Mouse (Mus musculus): ENCODE measurements around the gene Cpd. TPM values are rescaled to one million over a fixed set of nuclear protein-coding genes. Genes with fewer than 3 reads are reported as not detected.

Gene Cpd
- polyA plus RNA-seq, 1 experiment from 2014 or later = 12.7 TPM

DNA sequence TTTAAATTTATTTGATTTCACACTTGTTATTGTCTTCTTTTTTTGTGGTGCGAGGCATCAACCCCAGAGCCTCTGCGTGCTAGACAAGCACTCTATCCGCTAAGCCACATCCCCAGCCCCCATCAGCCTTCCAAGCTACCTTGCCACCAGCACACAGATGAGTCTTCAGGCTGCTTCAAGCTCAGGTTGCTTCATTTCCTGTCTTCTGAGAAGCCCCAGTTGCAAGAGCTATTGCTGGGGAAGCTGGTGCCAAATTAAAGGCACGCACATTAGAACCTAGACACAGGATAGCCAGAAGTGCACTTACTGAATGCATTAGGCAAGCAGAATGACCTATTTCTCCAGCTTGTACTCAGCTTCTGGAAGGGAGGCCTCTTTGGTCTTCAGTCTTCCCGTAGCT lies 33.0 kb upstream of the Cpd start:
- H3K4me2 ChIP-seq (replicated peaks) = no peak overlapping the region
- H3K9ac ChIP-seq = no peak overlapping the region
- no peak overlapping the region for H3K27ac ChIP-seq
- no peaks in the 10 kb centered on the region for H3K36me3 ChIP-seq (replicated peaks; ENCODE audit: control insufficient read depth, insufficient read depth)
- H3K4me3 ChIP-seq (replicated peaks; ENCODE audit: low read length) = no peak overlapping the region
- ATAC-seq (ENCODE audit: low FRiP score) (no peak), DNase-seq (ENCODE audit: low spot score) (no peak)
- H3K9me3 ChIP-seq (ENCODE audit: control insufficient read depth, low read length) = no peaks in the 10 kb centered on the region
- H3K4me1 ChIP-seq (replicated peaks; ENCODE audit: control insufficient read depth, insufficient read depth, low read length) = no peaks in the 10 kb centered on the region
- 84% methylated on average over 5 of the region's 5 CpGs for WGBS
- no peaks in the 10 kb centered on the region for H3K27me3 ChIP-seq (ENCODE audit: control insufficient read depth, insufficient read depth, low read length)

DNA sequence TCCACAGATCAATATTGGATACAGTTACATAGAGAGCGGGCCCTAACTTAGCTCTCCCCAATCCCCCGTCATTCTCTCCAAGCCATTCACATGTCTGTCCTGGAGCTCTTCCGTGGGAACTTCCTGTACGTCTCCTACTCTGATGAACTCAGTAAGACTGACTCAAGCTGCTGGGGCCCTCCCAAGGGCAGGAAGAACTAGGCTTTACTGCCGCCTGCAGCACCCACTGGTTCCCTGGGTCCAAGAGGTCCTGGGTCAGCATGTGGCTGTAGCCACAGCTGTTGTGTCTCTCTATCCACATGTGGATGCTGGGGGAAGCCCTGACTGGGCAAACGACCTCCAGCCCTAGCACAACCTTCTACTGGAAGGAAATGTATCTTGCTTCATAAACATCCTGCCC lies 27.9 kb upstream of the Cpd start:
- 79% methylated on average over 6 of the region's 6 CpGs for WGBS
- Histone ChIP-seq H3K9me3 (ENCODE audit: control insufficient read depth, low read length) (no peaks in the 10 kb centered on the region), H3K36me3 (replicated peaks; ENCODE audit: control insufficient read depth, insufficient read depth) (no peaks in the 10 kb centered on the region), H3K4me2 (replicated peaks) (no peak overlapping the region), H3K4me1 (replicated peaks; ENCODE audit: control insufficient read depth, insufficient read depth, low read length) (no peaks in the 10 kb centered on the region), H3K9ac (no peak overlapping the region), H3K27ac (no peak overlapping the region), H3K4me3 (replicated peaks; ENCODE audit: low read length) (no peak overlapping the region), H3K27me3 (ENCODE audit: control insufficient read depth, insufficient read depth, low read length) (no peaks in the 10 kb centered on the region)
- ATAC-seq (ENCODE audit: low FRiP score) (no peak), DNase-seq (ENCODE audit: low spot score) (no peak)

DNA sequence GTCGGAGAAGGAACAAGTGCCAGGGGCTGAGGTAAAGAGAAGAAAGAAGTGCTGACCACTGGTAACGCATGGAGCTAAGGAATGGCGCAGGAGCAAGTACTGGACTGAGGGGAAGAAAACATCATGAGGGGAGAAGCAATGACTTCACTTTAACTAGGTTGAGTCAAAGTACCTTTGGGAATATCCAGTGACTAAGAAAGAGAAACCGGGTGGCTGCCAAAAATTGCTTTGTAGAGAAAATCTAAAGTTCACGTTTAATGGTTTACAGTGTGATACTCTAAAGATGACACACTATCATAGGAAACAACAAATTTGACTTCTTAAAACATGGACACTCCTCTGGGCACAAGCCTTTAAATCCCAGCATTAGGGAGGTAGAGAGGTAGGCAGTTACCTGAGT lies 27.0 kb upstream of the Cpd start:
- H3K27me3 ChIP-seq (ENCODE audit: control insufficient read depth, insufficient read depth, low read length) = no peaks in the 10 kb centered on the region
- no peaks in the 10 kb centered on the region for H3K9me3 ChIP-seq (ENCODE audit: control insufficient read depth, low read length)
- no peak overlapping the region for H3K27ac ChIP-seq
- DNase-seq (ENCODE audit: low spot score) (no peak), ATAC-seq (ENCODE audit: low FRiP score) (no peak)
- H3K9ac ChIP-seq = no peak overlapping the region
- 93% methylated on average over 5 of the region's 5 CpGs for WGBS
- no peak overlapping the region for H3K4me2 ChIP-seq (replicated peaks)
- no peaks in the 10 kb centered on the region for H3K4me1 ChIP-seq (replicated peaks; ENCODE audit: control insufficient read depth, insufficient read depth, low read length)
- H3K4me3 ChIP-seq (replicated peaks; ENCODE audit: low read length) = no peak overlapping the region
- H3K36me3 ChIP-seq (replicated peaks; ENCODE audit: control insufficient read depth, insufficient read depth) = no peaks in the 10 kb centered on the region

DNA sequence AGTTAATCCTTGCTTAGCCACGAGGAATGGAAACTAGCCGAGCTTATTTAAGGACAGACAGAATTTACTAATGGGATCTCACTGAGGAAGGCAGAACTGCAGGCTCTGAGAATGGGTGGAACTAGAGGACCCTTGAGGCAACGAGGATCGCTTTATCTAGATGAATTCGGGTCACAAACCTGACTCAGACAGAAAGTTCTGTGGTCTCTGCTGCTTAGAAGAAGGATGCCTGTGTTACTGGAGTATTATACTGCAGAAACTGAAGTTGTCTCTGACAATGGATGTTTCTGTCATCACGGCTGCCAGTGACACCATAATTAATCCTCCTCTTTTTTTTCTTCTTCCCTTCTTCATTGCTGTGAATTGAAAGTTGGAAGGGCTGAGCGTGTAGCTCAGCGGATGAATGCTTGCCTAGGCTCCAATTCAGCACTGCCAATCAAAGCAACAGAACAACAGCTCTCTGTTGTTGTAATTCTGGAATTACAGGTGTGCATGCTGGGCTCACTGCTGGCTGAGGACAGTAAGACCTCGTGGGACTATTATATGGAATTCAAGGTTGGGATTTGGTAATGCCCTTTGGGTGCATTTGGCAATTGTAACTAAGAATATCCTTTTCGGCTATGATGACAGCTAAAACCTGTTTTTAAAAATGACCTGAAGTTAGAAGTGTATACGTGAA lies 25.9 kb upstream of the Cpd start:
- ATAC-seq (ENCODE audit: low FRiP score) (no peak), DNase-seq (ENCODE audit: low spot score) (no peak)
- no peak overlapping the region for H3K4me3 ChIP-seq (replicated peaks; ENCODE audit: low read length)
- H3K9me3 ChIP-seq (ENCODE audit: control insufficient read depth, low read length) = no peaks in the 10 kb centered on the region
- no peaks in the 10 kb centered on the region for H3K27me3 ChIP-seq (ENCODE audit: control insufficient read depth, insufficient read depth, low read length)
- no peak overlapping the region for H3K27ac ChIP-seq
- no peak overlapping the region for H3K4me2 ChIP-seq (replicated peaks)
- H3K9ac ChIP-seq = no peak overlapping the region
- 62% methylated on average over 11 of the region's 11 CpGs for WGBS
- no peaks in the 10 kb centered on the region for H3K4me1 ChIP-seq (replicated peaks; ENCODE audit: control insufficient read depth, insufficient read depth, low read length)
- H3K36me3 ChIP-seq (replicated peaks; ENCODE audit: control insufficient read depth, insufficient read depth) = no peaks in the 10 kb centered on the region

DNA sequence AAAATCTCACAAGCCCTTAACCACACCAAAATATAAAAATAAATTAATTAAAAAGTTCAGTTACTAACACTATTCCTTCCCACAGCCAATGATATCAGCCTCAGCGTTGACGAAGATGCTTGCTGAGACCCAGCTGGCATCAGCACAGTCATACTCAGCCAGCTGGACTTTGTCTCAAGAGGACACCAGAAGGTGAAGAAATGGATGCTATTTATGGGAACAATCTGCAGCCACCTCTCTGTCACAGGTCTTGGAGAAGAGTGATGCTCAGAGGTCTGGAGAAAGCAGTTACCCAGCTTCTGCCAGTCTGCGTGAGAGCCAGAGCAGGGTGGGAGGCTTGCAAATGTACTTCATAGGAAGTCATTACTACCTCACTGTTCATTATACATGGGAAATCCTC lies 14.4 kb upstream of the Cpd start:
- WGBS = 94% methylated on average over 3 of the region's 3 CpGs
- ATAC-seq (ENCODE audit: low FRiP score) = no peak
- Histone ChIP-seq H3K27ac (no peak overlapping the region), H3K4me2 (replicated peaks) (no peak overlapping the region), H3K36me3 (replicated peaks; ENCODE audit: control insufficient read depth, insufficient read depth) (no peaks in the 10 kb centered on the region), H3K9ac (no peak overlapping the region), H3K27me3 (ENCODE audit: control insufficient read depth, insufficient read depth, low read length) (no peaks in the 10 kb centered on the region), H3K4me3 (replicated peaks; ENCODE audit: low read length) (no peak overlapping the region), H3K9me3 (ENCODE audit: control insufficient read depth, low read length) (no peaks in the 10 kb centered on the region), H3K4me1 (replicated peaks; ENCODE audit: control insufficient read depth, insufficient read depth, low read length) (no peaks in the 10 kb centered on the region)
- DNase-seq (ENCODE audit: low spot score) = no peak

DNA sequence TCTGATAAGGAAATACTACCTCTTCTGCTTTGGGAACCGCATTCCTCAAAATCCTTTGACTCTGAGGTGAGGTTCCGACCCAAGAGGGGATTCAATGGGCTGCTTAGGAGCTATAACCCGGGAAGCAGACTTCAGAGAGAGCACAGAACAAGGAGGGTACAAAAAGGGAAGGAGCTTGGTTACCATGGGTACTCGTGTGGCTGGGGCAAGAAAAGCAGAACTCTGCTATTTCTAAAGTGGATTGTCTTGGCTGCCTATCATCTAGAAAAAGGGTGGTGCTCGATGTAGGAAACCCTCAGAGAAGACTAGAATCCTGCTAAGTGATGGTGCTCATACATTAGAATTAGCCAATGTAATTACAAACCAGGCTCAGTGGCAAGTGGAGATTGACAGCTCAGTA lies 12.4 kb upstream of the Cpd start:
- 61% methylated on average over 5 of the region's 5 CpGs for WGBS
- H3K36me3 ChIP-seq (replicated peaks; ENCODE audit: control insufficient read depth, insufficient read depth) = no peaks in the 10 kb centered on the region
- DNase-seq (ENCODE audit: low spot score) (no peak), ATAC-seq (ENCODE audit: low FRiP score) (no peak)
- no peaks in the 10 kb centered on the region for H3K27me3 ChIP-seq (ENCODE audit: control insufficient read depth, insufficient read depth, low read length)
- H3K27ac ChIP-seq = no peak overlapping the region
- no peak overlapping the region for H3K4me2 ChIP-seq (replicated peaks)
- H3K4me3 ChIP-seq (replicated peaks; ENCODE audit: low read length) = no peak overlapping the region
- H3K9ac ChIP-seq = no peak overlapping the region
- no peaks in the 10 kb centered on the region for H3K9me3 ChIP-seq (ENCODE audit: control insufficient read depth, low read length)
- H3K4me1 ChIP-seq (replicated peaks; ENCODE audit: control insufficient read depth, insufficient read depth, low read length) = no peaks in the 10 kb centered on the region

DNA sequence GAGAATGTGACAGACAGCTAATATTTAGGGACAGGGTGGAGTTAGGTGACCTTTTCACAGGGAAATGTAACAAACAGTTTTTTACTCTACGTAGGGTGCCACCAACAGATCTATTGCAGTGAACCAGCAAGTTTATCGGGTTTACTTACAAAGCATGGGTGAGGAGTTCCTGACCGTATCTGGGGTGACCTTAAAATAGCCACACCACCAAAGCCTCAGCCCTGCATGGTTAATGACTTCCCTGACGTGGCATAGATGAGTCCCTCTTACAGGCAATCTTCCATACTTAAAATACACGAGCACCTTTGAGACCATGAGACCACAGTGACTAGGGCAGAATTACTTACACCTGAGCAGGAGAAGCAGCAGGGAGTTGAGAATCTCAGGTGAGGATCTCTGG lies 12.0 kb upstream of the Cpd start:
- DNase-seq (ENCODE audit: low spot score) = no peak
- Histone ChIP-seq H3K27ac (no peak overlapping the region), H3K36me3 (replicated peaks; ENCODE audit: control insufficient read depth, insufficient read depth) (no peaks in the 10 kb centered on the region), H3K27me3 (ENCODE audit: control insufficient read depth, insufficient read depth, low read length) (no peaks in the 10 kb centered on the region), H3K4me2 (replicated peaks) (no peak overlapping the region), H3K4me1 (replicated peaks; ENCODE audit: control insufficient read depth, insufficient read depth, low read length) (no peaks in the 10 kb centered on the region), H3K9me3 (ENCODE audit: control insufficient read depth, low read length) (no peaks in the 10 kb centered on the region), H3K9ac (no peak overlapping the region), H3K4me3 (replicated peaks; ENCODE audit: low read length) (no peak overlapping the region)
- 77% methylated on average over 5 of the region's 5 CpGs for WGBS
- no peak for ATAC-seq (ENCODE audit: low FRiP score)

DNA sequence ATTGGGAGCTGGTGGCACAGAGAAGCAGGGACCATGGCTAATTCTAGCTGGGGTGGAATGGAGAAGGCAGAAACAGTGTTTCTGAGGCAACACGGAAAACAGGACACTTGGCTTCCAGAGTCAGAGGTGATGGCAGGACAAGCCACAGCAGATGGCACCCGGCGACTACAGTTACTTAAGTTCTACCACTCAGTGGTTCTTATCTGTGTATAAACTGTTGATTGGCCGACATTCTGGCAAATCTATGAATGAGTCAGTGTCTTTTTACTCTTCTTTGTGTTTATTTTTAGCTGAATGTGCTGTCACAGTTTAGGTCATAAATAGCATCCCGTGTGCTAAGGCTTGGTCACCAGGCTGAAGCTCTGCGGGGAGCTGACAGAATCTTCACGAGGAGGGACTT lies 10.3 kb upstream of the Cpd start:
- Histone ChIP-seq H3K4me2 (replicated peaks) (no peak overlapping the region), H3K27me3 (ENCODE audit: control insufficient read depth, insufficient read depth, low read length) (no peaks in the 10 kb centered on the region), H3K9ac (no peak overlapping the region), H3K4me1 (replicated peaks; ENCODE audit: control insufficient read depth, insufficient read depth, low read length) (no peaks in the 10 kb centered on the region), H3K27ac (no peak overlapping the region), H3K36me3 (replicated peaks; ENCODE audit: control insufficient read depth, insufficient read depth) (no peaks in the 10 kb centered on the region), H3K4me3 (replicated peaks; ENCODE audit: low read length) (no peak overlapping the region), H3K9me3 (ENCODE audit: control insufficient read depth, low read length) (no peaks in the 10 kb centered on the region)
- ATAC-seq (ENCODE audit: low FRiP score) (no peak), DNase-seq (ENCODE audit: low spot score) (no peak)
- 88% methylated on average over 7 of the region's 7 CpGs for WGBS

DNA sequence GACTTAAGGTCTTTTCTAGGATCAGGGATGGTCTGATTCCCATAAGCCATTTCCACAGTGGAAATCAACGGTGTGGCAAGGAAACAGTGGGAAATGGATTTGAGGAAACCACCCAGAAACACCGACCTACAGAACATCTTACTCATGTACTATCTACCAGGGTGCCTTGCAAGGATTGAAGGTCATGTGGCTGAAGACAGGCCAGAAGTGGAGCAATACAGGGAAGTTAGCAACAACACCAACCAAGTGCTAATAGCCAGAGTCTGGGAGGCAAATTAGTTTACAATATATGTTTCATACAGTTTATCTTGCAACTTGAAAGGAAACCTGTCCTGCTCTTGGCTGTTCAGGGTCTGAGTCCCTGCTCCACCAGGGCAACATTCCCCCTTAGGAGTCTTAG lies 9.8 kb upstream of the Cpd start:
- H3K4me3 ChIP-seq (replicated peaks; ENCODE audit: low read length) = no peak overlapping the region
- H3K9me3 ChIP-seq (ENCODE audit: control insufficient read depth, low read length) = no peaks in the 10 kb centered on the region
- H3K4me2 ChIP-seq (replicated peaks) = no peak overlapping the region
- H3K36me3 ChIP-seq (replicated peaks; ENCODE audit: control insufficient read depth, insufficient read depth) = no peaks in the 10 kb centered on the region
- DNase-seq (ENCODE audit: low spot score) (no peak), ATAC-seq (ENCODE audit: low FRiP score) (no peak)
- 91% methylated on average over 2 of the region's 2 CpGs for WGBS
- no peak overlapping the region for H3K9ac ChIP-seq
- no peak overlapping the region for H3K27ac ChIP-seq
- no peaks in the 10 kb centered on the region for H3K4me1 ChIP-seq (replicated peaks; ENCODE audit: control insufficient read depth, insufficient read depth, low read length)
- H3K27me3 ChIP-seq (ENCODE audit: control insufficient read depth, insufficient read depth, low read length) = no peaks in the 10 kb centered on the region
